Mouse (Mus musculus): ENCODE data around the gene Ndst4. TPM values are rescaled to one million over a fixed set of nuclear protein-coding genes. Genes with fewer than 3 reads are reported as not detected.
A peak's percentile ranks its signal among the peaks of the same experiment; 100 is the strongest.

Ndst4 gene
- 0.45 and 0.54 TPM in 2 replicates for polyA plus RNA-seq (2016; fragmentation: Nextera tagmentation; extraction: Ambion mirVana)

- peak within 1 kb of the TSS; percentile 42 for H3K4me3 ChIP-seq
- no peaks in the 10 kb centered on the region for H3K36me3 ChIP-seq
- peak within 1 kb of the TSS; percentile 77 for H3K27ac ChIP-seq
- DNase-seq (ENCODE audit: low spot score) = peak; percentile 60
- 14% methylated on average over 14 of the region's 14 CpGs for WGBS
- no peaks in the 10 kb centered on the region for H3K27me3 ChIP-seq (ENCODE audit: insufficient read depth, poor library complexity, severe bottlenecking)
- H3K4me1 ChIP-seq (replicated peaks) = peaks cover 16% of the 10 kb centered on the region
- no peaks in the 10 kb centered on the region for H3K9me3 ChIP-seq
Observed at GRCm38 (mm10) chr3:125403601-125404396, at the start of gene Ndst4. TSS of gene Ndst4 (plus strand) at chr3:125404076.

GRCm38 (mm10) chr3:125397443-125397842, 6.4 kb upstream of the Ndst4 start:
- H3K27me3 ChIP-seq (ENCODE audit: insufficient read depth, poor library complexity, severe bottlenecking) = no peaks in the 10 kb centered on the region
- H3K36me3 ChIP-seq = no peaks in the 10 kb centered on the region
- H3K4me1 ChIP-seq (replicated peaks) = no peaks in the 10 kb centered on the region
- H3K4me3 ChIP-seq = no peak overlapping the region
- H3K9me3 ChIP-seq = no peaks in the 10 kb centered on the region
- no peak overlapping the region for H3K27ac ChIP-seq
- WGBS = 91% methylated on average over 3 of the region's 3 CpGs
- no peak for DNase-seq (ENCODE audit: low spot score)

GRCm38 (mm10) chr3:125406456-125406855, 2.6 kb downstream of the Ndst4 start:
- WGBS = 90% methylated on average over 2 of the region's 2 CpGs
- Histone ChIP-seq H3K4me3 (no peak overlapping the region), H3K27me3 (ENCODE audit: insufficient read depth, poor library complexity, severe bottlenecking) (no peaks in the 10 kb centered on the region), H3K9me3 (no peaks in the 10 kb centered on the region), H3K36me3 (no peaks in the 10 kb centered on the region), H3K27ac (no peak overlapping the region), H3K4me1 (replicated peaks) (peaks cover 16% of the 10 kb centered on the region)
- DNase-seq (ENCODE audit: low spot score) = no peak

- Histone ChIP-seq H3K36me3 (no peaks in the 10 kb centered on the region), H3K4me3 (no peak overlapping the region), H3K27me3 (ENCODE audit: insufficient read depth, poor library complexity, severe bottlenecking) (no peaks in the 10 kb centered on the region), H3K9me3 (no peaks in the 10 kb centered on the region), H3K4me1 (replicated peaks) (peaks cover 16% of the 10 kb centered on the region), H3K27ac (no peak overlapping the region)
- WGBS = 86% methylated on average over 3 of the region's 3 CpGs
- no peak for DNase-seq (ENCODE audit: low spot score)
Observed at GRCm38 (mm10) chr3:125406991-125407390, 3.1 kb downstream of the Ndst4 start.

- Histone ChIP-seq H3K9me3 (no peaks in the 10 kb centered on the region), H3K36me3 (no peaks in the 10 kb centered on the region), H3K4me3 (no peak overlapping the region), H3K27ac (no peak overlapping the region), H3K4me1 (replicated peaks) (no peaks in the 10 kb centered on the region; the same call in 1 of the 2 replicates), H3K27me3 (ENCODE audit: insufficient read depth, poor library complexity, severe bottlenecking) (no peaks in the 10 kb centered on the region)
- DNase-seq (ENCODE audit: low spot score) = no peak
- 49% methylated on average over 6 of the region's 6 CpGs for WGBS
Observed at GRCm38 (mm10) chr3:125466894-125467652, 63.2 kb downstream of the Ndst4 start.

GRCm38 (mm10) chr3:125510102-125510501, 106.2 kb downstream of the Ndst4 start:
- DNase-seq (ENCODE audit: low spot score) = no peak
- Histone ChIP-seq H3K36me3 (no peaks in the 10 kb centered on the region), H3K27ac (no peak overlapping the region), H3K27me3 (ENCODE audit: insufficient read depth, poor library complexity, severe bottlenecking) (no peaks in the 10 kb centered on the region), H3K4me3 (no peak overlapping the region), H3K4me1 (replicated peaks) (no peaks in the 10 kb centered on the region), H3K9me3 (no peaks in the 10 kb centered on the region)
- WGBS = 89% methylated on average over 5 of the region's 5 CpGs

- no peaks in the 10 kb centered on the region for H3K27me3 ChIP-seq (ENCODE audit: insufficient read depth, poor library complexity, severe bottlenecking)
- no peaks in the 10 kb centered on the region for H3K9me3 ChIP-seq
- no peak for DNase-seq (ENCODE audit: low spot score)
- WGBS = 89% methylated on average over 8 of the region's 8 CpGs
- H3K4me3 ChIP-seq = no peak overlapping the region
- H3K27ac ChIP-seq = no peak overlapping the region
- no peaks in the 10 kb centered on the region for H3K36me3 ChIP-seq
- no peaks in the 10 kb centered on the region for H3K4me1 ChIP-seq (replicated peaks)
Observed at GRCm38 (mm10) chr3:125533371-125533770, 129.5 kb downstream of the Ndst4 start.

- Histone ChIP-seq H3K27me3 (ENCODE audit: insufficient read depth, poor library complexity, severe bottlenecking) (no peaks in the 10 kb centered on the region), H3K27ac (no peak overlapping the region), H3K36me3 (no peaks in the 10 kb centered on the region), H3K9me3 (no peaks in the 10 kb centered on the region), H3K4me3 (no peak overlapping the region), H3K4me1 (replicated peaks) (no peaks in the 10 kb centered on the region)
- WGBS = 89% methylated on average over 2 of the region's 2 CpGs
- DNase-seq (ENCODE audit: low spot score) = no peak
Observed at GRCm38 (mm10) chr3:125570602-125571001, 166.7 kb downstream of the Ndst4 start.

GRCm38 (mm10) chr3:125632233-125632632, 228.4 kb downstream of the Ndst4 start:
- Histone ChIP-seq H3K9me3 (no peaks in the 10 kb centered on the region), H3K27me3 (ENCODE audit: insufficient read depth, poor library complexity, severe bottlenecking) (no peaks in the 10 kb centered on the region), H3K36me3 (no peaks in the 10 kb centered on the region), H3K4me3 (no peak overlapping the region), H3K4me1 (replicated peaks) (no peaks in the 10 kb centered on the region), H3K27ac (no peak overlapping the region)
- no peak for DNase-seq (ENCODE audit: low spot score)
- 81% methylated on average over 2 of the region's 2 CpGs for WGBS

GRCm38 (mm10) chr3:125655009-125655635, 251.2 kb downstream of the Ndst4 start:
- H3K27ac ChIP-seq = peak overlapping the region; percentile 45
- H3K36me3 ChIP-seq = no peaks in the 10 kb centered on the region
- H3K4me1 ChIP-seq (replicated peaks) = peaks cover 6% of the 10 kb centered on the region
- H3K9me3 ChIP-seq = no peaks in the 10 kb centered on the region
- no peaks in the 10 kb centered on the region for H3K27me3 ChIP-seq (ENCODE audit: insufficient read depth, poor library complexity, severe bottlenecking)
- no peak overlapping the region for H3K4me3 ChIP-seq
- DNase-seq (ENCODE audit: low spot score) = peak; percentile 15
- 36% methylated on average over 3 of the region's 3 CpGs for WGBS

- H3K9me3 ChIP-seq = no peaks in the 10 kb centered on the region
- DNase-seq (ENCODE audit: low spot score) = peak; percentile 25
- 54% methylated on average over 3 of the region's 3 CpGs for WGBS
- no peak overlapping the region for H3K27ac ChIP-seq
- H3K27me3 ChIP-seq (ENCODE audit: insufficient read depth, poor library complexity, severe bottlenecking) = no peaks in the 10 kb centered on the region
- peaks cover 7% of the 10 kb centered on the region for H3K4me1 ChIP-seq (replicated peaks)
- H3K36me3 ChIP-seq = no peaks in the 10 kb centered on the region
- H3K4me3 ChIP-seq = no peak overlapping the region
Observed at GRCm38 (mm10) chr3:125660114-125660717, 256.3 kb downstream of the Ndst4 start.

- 0 out of 2 replicates have a peak, but pooled peaks cover 5% of the 10 kb centered on the region for H3K4me1 ChIP-seq (replicated peaks)
- no peaks in the 10 kb centered on the region for H3K9me3 ChIP-seq
- 78% methylated on average over 2 of the region's 2 CpGs for WGBS
- H3K36me3 ChIP-seq = no peaks in the 10 kb centered on the region
- H3K27ac ChIP-seq = no peak overlapping the region
- DNase-seq (ENCODE audit: low spot score) = no peak
- H3K4me3 ChIP-seq = no peak overlapping the region
- H3K27me3 ChIP-seq (ENCODE audit: insufficient read depth, poor library complexity, severe bottlenecking) = no peaks in the 10 kb centered on the region
Observed at GRCm38 (mm10) chr3:125660884-125661532, 257.1 kb downstream of the Ndst4 start.

Measured in hindbrain, embryonic 10.5 days (tissue).